Mouse (Mus musculus): ENCODE measurements around the gene Irgc1.

- TF ChIP-seq CTCF (IDR thresholded peaks at IDR 0.05; ENCODE audit: low read depth, low read length) (no peak), POLR2A (IDR thresholded peaks at IDR 0.05; ENCODE audit: insufficient read depth, low read length) (no peak)
These were observed 28.2 kb upstream of the Irgc1 start for GRCm38 (mm10) chr7:24480121-24480941.

Data from ES-Bruce4 (cell line).